Mouse (Mus musculus) lung, postnatal 0 days (tissue): Measurements from ENCODE around the gene Gm49711.

ENCODE experiments used
- CTCF ChIP-seq: IDR thresholded peaks from 2 replicates; pipeline ENCODE4 v1.5.1; 2016; ENCODE audit warnings: antibody characterized with exemption, mild to moderate bottlenecking
- EP300 ChIP-seq: IDR thresholded peaks from 2 replicates; pipeline ENCODE4 v1.6.1; 2016; ENCODE audit warnings: antibody characterized with exemption, mild to moderate bottlenecking, control low read depth

GRCm38 (mm10) chr16:92060213-92060612, 2.1 kb downstream of the Gm49711 start:
- no peak for TF ChIP-seq CTCF
- no peak for TF ChIP-seq EP300
